Mouse (Mus musculus) G1E (cell line): ENCODE measurements around the gene Gnb4. TPM values are rescaled to one million over a fixed set of nuclear protein-coding genes. Genes with fewer than 3 reads are reported as not detected.

ENCODE experiments used
- ATAC-seq: 2 replicates; pipeline ENCODE4 v1.8.0; 2016; ENCODE audit warnings: mild to moderate bottlenecking; ENCODE audit not compliant: insufficient number of reproducible peaks, poor library complexity, low FRiP score, severe bottlenecking; ENCODE audit errors: extremely low read depth
- DNase-seq: peaks from one replicate; pipeline ENCODE4 v3.0.0; 2012; ENCODE audit warnings: low spot score
- H3K27me3 ChIP-seq: 2 replicates; pipeline ENCODE4 v1.6.1; 2012; ENCODE audit warnings: mild to moderate bottlenecking, low read length, inconsistent platforms; ENCODE audit not compliant: insufficient read depth
- H3K36me3 ChIP-seq: replicated peaks from 2 replicates; pipeline ENCODE3; 2012; ENCODE audit warnings: mild to moderate bottlenecking, inconsistent platforms
- H3K4me1 ChIP-seq: 2 replicates; pipeline ENCODE4 v1.6.1; 2012; ENCODE audit warnings: low read depth, low read length, inconsistent platforms, mixed read lengths; ENCODE audit not compliant: insufficient read depth
- H3K4me3 ChIP-seq: 2 replicates; pipeline ENCODE4 v1.5.1; 2012; ENCODE audit warnings: low read depth, mild to moderate bottlenecking, inconsistent platforms, low read length, moderate library complexity, mixed read lengths
- H3K9me3 ChIP-seq: replicated peaks from 2 replicates; pipeline ENCODE4 v1.6.1; 2012; ENCODE audit warnings: inconsistent platforms
- CTCF ChIP-seq: IDR thresholded peaks from 2 replicates; pipeline ENCODE4 v1.5.1; 2012; ENCODE audit warnings: low read depth, low read length, inconsistent platforms, mixed read lengths
- GATA1 ChIP-seq: IDR thresholded peaks from 2 replicates; pipeline ENCODE4 v1.6.1; 2012; ENCODE audit warnings: borderline replicate concordance, low read length, inconsistent platforms, mixed read lengths
- GATA2 ChIP-seq: IDR thresholded peaks from 2 replicates; pipeline ENCODE4 v1.6.1; 2012; ENCODE audit warnings: low read depth, low read length, inconsistent platforms, borderline replicate concordance
- POLR2AphosphoS5 ChIP-seq: IDR thresholded peaks from 2 replicates; pipeline ENCODE4 v1.6.1; 2012; ENCODE audit warnings: low read depth, low read length, inconsistent platforms; ENCODE audit not compliant: insufficient replicate concordance
- TAL1 ChIP-seq: conservative IDR thresholded peaks from 2 replicates; pipeline ENCODE4 v1.6.1; 2012; ENCODE audit warnings: low read depth, low read length, inconsistent platforms, mixed read lengths
- polyA plus RNA-seq: library from polyadenylated mRNA; stranded (reverse); fragments of >175 nt; gene quantifications from 2 replicates; pipeline ENCODE4 v1.2.3, GENCODE M21; 2012
- total RNA-seq, 2 experiments: library from RNA; stranded (forward) in 1 of 2; stranded (reverse) in 1 of 2; fragments of 200-1000 nt in 1 of 2; fragments of >200 nt in 1 of 2; fragmentation: Nextera tagmentation in 1 of 2; gene quantifications; 2 replicates each; pipeline ENCODE4 v1.2.3; 2014 to 2017

Gnb4 gene
- total and polyA plus RNA-seq, 3 experiments = 0.36 to 46.4 (median 1.7) TPM

DNA sequence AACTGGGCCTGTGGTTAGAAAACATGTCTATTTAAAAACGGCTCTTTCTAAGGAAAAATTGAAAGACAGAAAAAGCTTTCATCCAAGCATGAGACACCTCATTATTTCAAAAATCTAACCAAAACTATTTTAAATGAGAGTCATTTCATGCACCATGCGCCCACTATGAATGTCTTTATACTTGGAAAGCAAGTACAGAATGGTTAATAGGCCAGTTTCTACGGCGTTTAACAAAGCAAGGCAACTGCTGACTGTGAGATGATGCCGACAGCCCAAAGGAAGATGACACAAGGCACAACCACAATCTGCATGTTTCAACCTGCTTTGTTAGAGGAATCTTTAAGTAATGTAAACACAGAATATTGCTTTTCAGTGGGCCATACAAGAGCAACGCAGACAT lies 25.7 kb upstream of the Gnb4 start:
- Histone ChIP-seq H3K4me1 (no peaks in the 10 kb centered on the region), H3K9me3 (no peaks in the 10 kb centered on the region), H3K36me3 (no peaks in the 10 kb centered on the region), H3K27me3 (no peaks in the 10 kb centered on the region; the same call in none of the 2 replicates), H3K4me3 (no peak overlapping the region)
- no peak for TF ChIP-seq GATA2
- no peak for TF ChIP-seq CTCF
- no peak for TF ChIP-seq TAL1
- no peak for DNase-seq
- ATAC-seq = no peak

DNA sequence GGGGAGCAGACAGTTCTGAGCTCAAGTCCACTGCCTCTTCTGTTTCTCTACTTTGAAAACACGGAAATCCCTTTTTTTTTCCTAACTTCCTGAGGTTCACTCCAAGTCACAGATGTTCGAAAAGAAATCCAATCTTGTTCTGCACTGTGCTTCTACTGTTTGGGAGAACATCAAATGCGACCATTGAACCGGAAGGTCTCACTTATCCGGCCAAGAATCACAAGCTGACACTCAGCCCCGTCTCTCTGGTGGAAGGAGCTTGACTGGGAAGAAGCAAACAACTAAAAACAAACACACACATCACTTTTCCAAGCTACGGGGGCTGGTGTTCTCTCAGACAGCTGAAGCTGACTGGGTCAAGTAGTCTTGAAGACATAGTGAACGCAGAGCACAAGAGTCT lies 21.9 kb upstream of the Gnb4 start:
- Histone ChIP-seq H3K9me3 (no peaks in the 10 kb centered on the region), H3K36me3 (no peaks in the 10 kb centered on the region), H3K27me3 (peaks cover 5% of the 10 kb centered on the region), H3K4me1 (no peaks in the 10 kb centered on the region), H3K4me3 (no peak overlapping the region)
- ATAC-seq = no peak
- no peak for DNase-seq
- no peak for TF ChIP-seq GATA2

DNA sequence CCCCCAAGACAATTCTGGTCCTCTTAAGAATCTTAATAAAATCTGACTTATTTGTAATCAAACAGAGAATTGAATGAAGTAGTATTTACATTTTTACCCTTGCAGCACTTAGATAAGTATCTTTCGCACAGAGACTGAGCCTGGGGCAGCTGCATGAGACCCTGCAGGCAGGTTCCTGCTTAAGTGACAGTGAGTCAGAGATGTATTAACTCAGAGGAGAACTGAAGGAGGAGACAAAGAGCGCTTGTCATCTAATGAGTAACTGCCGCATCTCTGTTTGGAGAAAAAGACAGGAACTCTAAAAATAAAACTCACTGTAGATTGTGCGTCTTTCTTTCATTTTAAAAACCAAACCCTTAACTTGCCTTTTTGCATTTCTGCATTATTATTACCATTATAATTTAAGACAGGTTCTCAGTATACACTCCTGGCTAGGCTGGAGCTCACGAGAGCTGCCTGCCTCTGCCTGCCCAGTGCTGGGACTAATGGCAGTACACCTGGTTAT lies 16.4 kb upstream of the Gnb4 start:
- Histone ChIP-seq H3K4me3 (no peak overlapping the region), H3K9me3 (no peaks in the 10 kb centered on the region), H3K36me3 (no peaks in the 10 kb centered on the region), H3K27me3 (peaks cover 5% of the 10 kb centered on the region), H3K4me1 (no peaks in the 10 kb centered on the region)
- no peak for TF ChIP-seq CTCF
- TF ChIP-seq POLR2AphosphoS5 = no peak
- no peak for TF ChIP-seq TAL1
- no peak for TF ChIP-seq GATA1
- no peak for TF ChIP-seq GATA2
- ATAC-seq (no peak), DNase-seq (no peak)

DNA sequence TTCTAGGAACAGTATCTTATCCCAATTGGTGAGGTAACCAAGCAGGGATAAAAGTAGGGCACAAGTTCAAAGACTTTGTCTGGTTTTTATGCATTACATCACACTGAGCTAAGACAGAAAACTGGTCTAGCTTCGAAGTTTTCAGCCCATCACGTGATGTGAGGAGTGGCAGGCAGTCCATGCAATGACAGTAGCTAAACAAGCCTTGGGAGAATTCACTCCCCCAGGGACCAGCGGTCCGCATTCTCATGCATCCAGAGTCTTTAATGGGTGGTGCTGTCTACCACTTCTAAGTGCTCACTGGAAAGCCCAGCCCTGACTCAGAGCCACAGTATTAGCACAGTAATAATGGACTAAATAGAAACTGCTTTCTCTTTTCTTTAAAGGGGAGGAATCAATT lies 13.8 kb upstream of the Gnb4 start:
- TF ChIP-seq GATA1 = no peak
- no peak for TF ChIP-seq GATA2
- no peak for TF ChIP-seq CTCF
- TF ChIP-seq TAL1 = no peak
- TF ChIP-seq POLR2AphosphoS5 = no peak
- Histone ChIP-seq H3K4me1 (no peaks in the 10 kb centered on the region), H3K9me3 (no peaks in the 10 kb centered on the region), H3K27me3 (peaks cover 5% of the 10 kb centered on the region), H3K4me3 (no peak overlapping the region), H3K36me3 (no peaks in the 10 kb centered on the region)
- DNase-seq = no peak
- ATAC-seq = no peak

DNA sequence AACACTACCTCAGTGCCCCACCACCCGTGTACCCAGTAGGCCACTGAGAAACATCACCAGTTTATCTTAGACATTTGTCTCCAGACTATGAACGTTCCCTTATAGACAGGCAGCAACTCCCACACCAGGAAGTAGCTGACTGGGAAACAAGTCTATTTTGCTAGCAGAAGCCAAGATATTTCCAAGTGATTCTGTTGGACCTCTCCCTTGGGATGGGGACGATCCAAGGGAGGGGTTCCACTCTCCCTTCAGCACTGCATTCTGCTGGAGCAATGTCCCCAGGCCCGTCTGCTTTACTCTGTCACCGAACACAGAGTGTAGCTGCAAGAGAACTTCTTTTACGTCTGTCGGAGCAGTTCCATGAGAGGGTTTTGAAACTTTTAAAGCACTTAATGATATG lies 11.8 kb upstream of the Gnb4 start:
- Histone ChIP-seq H3K4me1 (no peaks in the 10 kb centered on the region), H3K9me3 (no peaks in the 10 kb centered on the region), H3K4me3 (no peak overlapping the region), H3K27me3 (no peaks in the 10 kb centered on the region; the same call in 1 of the 2 replicates), H3K36me3 (no peaks in the 10 kb centered on the region)
- ATAC-seq = no peak
- no peak for DNase-seq
- no peak for TF ChIP-seq TAL1
- no peak for TF ChIP-seq GATA2
- TF ChIP-seq CTCF = no peak
- no peak for TF ChIP-seq POLR2AphosphoS5
- no peak for TF ChIP-seq GATA1

DNA sequence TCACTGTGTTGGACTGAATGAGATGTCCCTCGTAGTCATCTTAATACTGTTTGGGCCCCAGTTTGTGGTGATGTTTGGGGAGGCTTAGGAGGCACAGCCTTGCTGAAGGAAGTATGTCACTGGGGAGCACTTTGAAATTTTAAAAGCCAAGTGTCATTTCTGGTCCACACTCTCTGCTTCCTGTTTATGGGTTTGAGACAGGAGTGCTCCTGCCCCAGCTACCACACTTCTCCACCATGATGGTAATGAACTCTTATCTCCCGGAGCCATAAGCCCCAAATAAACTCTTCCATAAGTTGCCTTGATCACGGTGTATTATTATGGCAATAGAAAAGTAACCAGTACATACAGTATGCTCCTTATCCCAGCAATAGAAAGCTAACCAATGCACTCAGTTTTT lies 5.7 kb upstream of the Gnb4 start:
- Histone ChIP-seq H3K4me1 (0 out of 2 replicates have a peak, but pooled peaks cover 3% of the 10 kb centered on the region), H3K4me3 (no peak overlapping the region), H3K9me3 (no peaks in the 10 kb centered on the region), H3K27me3 (peaks cover 6% of the 10 kb centered on the region; the same call in 1 of the 2 replicates), H3K36me3 (no peaks in the 10 kb centered on the region)
- no peak for DNase-seq
- no peak for ATAC-seq
- TF ChIP-seq GATA2 = no peak
- no peak for TF ChIP-seq POLR2AphosphoS5
- no peak for TF ChIP-seq CTCF
- no peak for TF ChIP-seq TAL1
- no peak for TF ChIP-seq GATA1

DNA sequence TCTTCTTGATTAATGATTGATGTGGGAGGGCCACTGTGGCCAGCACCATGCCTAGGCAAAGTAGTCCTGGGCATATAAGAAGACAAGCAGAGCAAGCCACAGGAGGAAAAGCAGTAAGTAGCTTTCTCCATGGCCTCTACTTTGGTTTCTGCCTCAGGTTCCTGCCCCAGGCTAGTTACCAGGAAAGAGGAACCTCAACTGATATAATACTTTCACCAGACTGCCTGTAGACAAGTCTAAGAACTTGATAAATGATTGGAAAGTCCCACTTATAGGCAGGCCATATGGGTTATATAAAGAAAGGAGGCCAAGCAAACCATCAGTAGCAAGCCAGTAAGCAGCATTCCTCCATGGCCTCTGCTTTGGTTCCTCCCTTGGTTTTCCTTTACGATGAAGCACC lies 5.3 kb upstream of the Gnb4 start:
- H3K9me3 ChIP-seq = no peaks in the 10 kb centered on the region
- no peak for ATAC-seq
- TF ChIP-seq TAL1 = no peak
- H3K4me1 ChIP-seq = 0 out of 2 replicates have a peak, but pooled peaks cover 3% of the 10 kb centered on the region
- H3K27me3 ChIP-seq = peaks cover 6% of the 10 kb centered on the region; the same call in 1 of the 2 replicates
- no peaks in the 10 kb centered on the region for H3K36me3 ChIP-seq
- H3K4me3 ChIP-seq = no peak overlapping the region
- DNase-seq = no peak
